Mouse (Mus musculus) adrenal gland, adult (tissue): ENCODE results near the gene Zbtb22.
A peak's percentile ranks its signal among the peaks of the same experiment; 100 is the strongest.
"Not testable (repeated sequence)": the region's sequence is repeated elsewhere in the genome, so short reads cannot be mapped to it uniquely, and the experiment has no call there.

Experiments used
- DNase-seq, 2 experiments: peaks; one replicate each; pipeline ENCODE4 v3.0.0; 2022 to 2023; ENCODE audit warnings: low spot score in 1 of 2; ENCODE audit not compliant: inconsistent age in 2 of 2

The Zbtb22 gene

GRCm38 (mm10) chr17:33903911-33904651 is 11.6 kb upstream of the Zbtb22 start:
- peak in 1 of 2 experiments; percentile 63 for DNase-seq

GRCm38 (mm10) chr17:33904835-33905234 is 10.9 kb upstream of the Zbtb22 start, which contains the start of gene Platr17:
Platr17 (plus strand) TSS chr17:33905135.
- not testable (repeated sequence) for DNase-seq

- peak; percentile 68 to 86 for DNase-seq
Measured at GRCm38 (mm10) chr17:33908331-33909076, 7.2 kb upstream of the Zbtb22 start.

- DNase-seq, result peak; percentile 99
Measured at GRCm38 (mm10) chr17:33909077-33909868, 6.4 kb upstream of the Zbtb22 start, which contains the start of gene Daxx. Daxx (plus strand) TSS chr17:33909414.

GRCm38 (mm10) chr17:33909869-33910250 is 5.8 kb upstream of the Zbtb22 start:
- peak; percentile 77 to 91 for DNase-seq

- no peak for DNase-seq
Measured at GRCm38 (mm10) chr17:33910346-33911051, 5.2 kb upstream of the Zbtb22 start.

- no peak for DNase-seq
Measured at GRCm38 (mm10) chr17:33911052-33911812, 4.5 kb upstream of the Zbtb22 start.

- peak in 1 of 2 experiments; percentile 58 for DNase-seq
Measured at GRCm38 (mm10) chr17:33911813-33912414, 3.8 kb upstream of the Zbtb22 start.

GRCm38 (mm10) chr17:33913264-33913663 is 2.4 kb upstream of the Zbtb22 start:
- peak in 1 of 2 experiments; percentile 34 for DNase-seq

- DNase-seq, result peak in 1 of 2 experiments; percentile 39
Measured at GRCm38 (mm10) chr17:33913905-33914304, 1.8 kb upstream of the Zbtb22 start.

- peak in 1 of 2 experiments; percentile 54 for DNase-seq
Measured at GRCm38 (mm10) chr17:33914969-33915391, 724 bp upstream of the Zbtb22 start.

GRCm38 (mm10) chr17:33916294-33916693 is 590 bp downstream of the Zbtb22 start:
- DNase-seq, result peak in 1 of 2 experiments; percentile 85

- DNase-seq, result peak; percentile 59 to 67
Measured at GRCm38 (mm10) chr17:33916847-33917655, 1.3 kb downstream of the Zbtb22 start.

GRCm38 (mm10) chr17:33917656-33918292 is 2.1 kb downstream of the Zbtb22 start:
- peak; percentile 53 to 60 for DNase-seq

- peak; percentile 58 to 68 for DNase-seq
Measured at GRCm38 (mm10) chr17:33918293-33919203, 2.8 kb downstream of the Zbtb22 start.

- DNase-seq, result peak; percentile 93 to 96
Measured at GRCm38 (mm10) chr17:33919351-33920281, 3.9 kb downstream of the Zbtb22 start.
